Mouse (Mus musculus): ENCODE results near the gene Ssu72.

DNA sequence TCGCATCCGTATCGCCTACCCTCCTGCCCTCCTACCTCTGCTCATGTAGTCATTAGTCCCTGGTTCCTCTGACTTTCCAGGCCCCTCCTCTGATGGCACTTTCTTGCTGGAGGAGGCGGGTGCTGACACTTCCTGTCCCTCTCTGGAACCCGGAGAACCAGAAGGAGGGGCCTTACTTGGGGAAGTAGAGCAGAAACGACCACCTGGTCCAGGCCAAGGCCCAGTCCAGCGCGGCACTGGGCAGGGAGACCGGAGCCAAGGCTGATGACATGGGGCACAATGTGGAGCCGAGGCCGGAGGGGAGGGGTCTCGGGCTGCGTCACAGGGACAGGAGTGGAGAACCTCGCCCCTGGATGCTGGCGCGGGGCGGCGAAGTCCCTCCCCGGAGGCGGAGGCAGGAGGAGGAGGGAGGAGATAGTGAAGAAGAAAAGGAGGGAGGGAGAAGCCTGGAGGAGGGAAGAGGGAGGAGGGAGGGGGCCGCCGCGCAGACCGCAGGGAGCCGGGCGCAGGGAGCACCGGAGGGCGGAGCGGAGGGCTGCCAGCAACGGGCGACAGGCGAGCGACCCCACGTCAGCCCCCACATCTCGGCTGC is 29.8 kb downstream of the Ssu72 start, which contains the start of gene Tmem240:
- no peak for TF ChIP-seq CTCF (IDR thresholded peaks at IDR 0.05)
- peak; percentile 51 for TF ChIP-seq POLR2A (IDR thresholded peaks at IDR 0.05; ENCODE audit: insufficient read depth, low read depth, low read length)

All from heart, adult 2 months (tissue).